Mouse (Mus musculus) c-Kit-positive CD71-positive TER-119-positive erythroid progenitor cells, embryonic 14.5 days (primary cell): ENCODE data around the gene Ncan.
"Not testable (repeated sequence)": the region's sequence is repeated elsewhere in the genome, so short reads cannot be mapped to it uniquely, and the experiment has no call there.

Experiments used
- DNase-seq: peaks from one replicate; pipeline ENCODE4 v3.0.0-alpha.2; 2013; ENCODE audit warnings: low spot score

Gene Ncan

GRCm38 (mm10) chr8:70084191-70085065 lies 36.2 kb downstream of the Ncan start:
- no peak for DNase-seq

- no peak for DNase-seq
These were observed 37.4 kb downstream of the Ncan start, which contains the start of gene Hapln4 for GRCm38 (mm10) chr8:70083285-70083684. Gene Hapln4, plus strand, starts transcription at chr8:70083457.

- no peak for DNase-seq
These were observed 38.7 kb downstream of the Ncan start for GRCm38 (mm10) chr8:70081976-70082375.

GRCm38 (mm10) chr8:70073682-70074081 lies 47.0 kb downstream of the Ncan start:
- no peak for DNase-seq

DNA sequence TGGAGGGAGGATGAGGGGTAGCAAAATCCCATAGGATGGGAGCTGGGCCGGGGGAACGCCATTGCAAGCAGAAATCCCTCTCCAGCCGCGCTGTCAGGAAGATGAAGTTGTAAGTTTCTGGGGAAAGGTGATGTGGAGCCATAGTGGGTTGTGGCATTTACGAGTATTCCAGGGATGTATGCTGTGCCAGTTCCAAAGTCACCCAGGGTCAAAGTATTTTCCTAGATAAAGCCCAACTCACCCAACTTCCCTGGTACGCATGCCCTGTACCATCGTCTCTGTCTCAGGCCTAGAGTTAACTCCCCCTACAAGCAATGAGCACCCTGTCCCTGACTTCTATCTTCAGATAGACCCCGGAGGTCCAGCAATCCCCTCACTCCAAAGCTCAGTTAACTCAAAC lies 47.6 kb downstream of the Ncan start:
- no peak for DNase-seq

DNA sequence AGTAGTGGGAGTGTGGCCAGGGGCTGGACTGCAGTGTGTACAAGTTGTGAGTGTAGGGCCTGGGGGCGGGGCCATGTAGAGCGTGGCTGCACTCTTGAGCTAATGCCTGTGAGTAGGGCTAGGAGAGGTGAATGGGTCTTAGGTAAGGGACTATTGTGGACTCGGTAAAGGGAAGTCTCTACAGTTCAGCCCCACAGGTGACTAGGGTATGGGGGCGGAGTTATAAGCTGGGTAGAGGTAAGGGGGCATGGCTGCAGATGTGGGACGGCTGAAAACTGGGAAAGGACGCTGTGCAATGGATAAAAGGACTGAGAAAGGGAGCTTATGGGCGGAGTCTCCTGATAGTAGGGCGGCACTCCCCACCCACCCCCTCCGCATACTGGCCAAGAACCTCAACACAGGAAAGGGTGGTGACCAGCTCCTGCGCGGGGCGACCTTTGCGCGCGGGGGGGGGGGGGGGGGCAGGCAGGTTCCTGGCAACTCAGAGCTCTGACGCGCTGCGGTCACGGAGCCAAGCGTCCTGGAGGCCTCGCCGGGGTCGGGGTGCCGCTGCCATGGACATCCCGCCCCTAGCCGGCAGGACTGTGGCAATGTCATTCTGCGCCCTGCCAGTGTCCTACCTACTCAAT lies 48.1 kb downstream of the Ncan start, which contains the start of gene Tm6sf2:
Tm6sf2 (plus strand) TSS at position 484 of the 629 bp plus-strand sequence.
- DNase-seq: peak; percentile 21

DNA sequence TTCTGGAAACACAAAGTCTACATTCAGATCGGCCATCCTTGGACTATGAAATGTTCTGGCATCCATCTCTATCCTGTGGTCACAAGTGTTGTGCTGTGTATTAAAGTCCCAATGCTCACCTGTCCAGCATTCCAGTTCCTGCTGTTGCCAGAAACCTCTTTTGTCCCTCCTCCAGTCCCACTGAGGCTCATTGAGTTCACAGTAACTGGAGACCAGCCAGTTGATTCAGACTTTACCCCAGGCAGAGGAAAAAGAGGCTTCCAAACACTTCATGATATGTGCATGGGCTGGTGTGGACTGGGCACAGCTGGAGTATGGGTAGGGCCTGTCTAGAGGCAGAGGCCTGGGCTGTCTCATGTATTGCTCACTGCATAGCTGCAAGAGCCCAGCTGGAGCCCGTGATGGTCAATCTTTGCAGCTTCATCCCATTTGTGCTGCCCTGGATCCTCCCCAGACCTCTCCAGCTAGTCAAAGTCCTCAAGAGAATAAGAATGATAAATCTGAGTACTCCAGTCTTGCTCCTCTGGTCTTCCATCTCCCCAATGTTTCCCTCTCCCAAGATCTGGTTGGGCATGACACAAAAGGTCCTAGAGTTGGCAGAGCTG lies 48.7 kb downstream of the Ncan start:
- no peak for DNase-seq

- no peak for DNase-seq
These were observed 63.0 kb downstream of the Ncan start for GRCm38 (mm10) chr8:70057721-70058120.

DNA sequence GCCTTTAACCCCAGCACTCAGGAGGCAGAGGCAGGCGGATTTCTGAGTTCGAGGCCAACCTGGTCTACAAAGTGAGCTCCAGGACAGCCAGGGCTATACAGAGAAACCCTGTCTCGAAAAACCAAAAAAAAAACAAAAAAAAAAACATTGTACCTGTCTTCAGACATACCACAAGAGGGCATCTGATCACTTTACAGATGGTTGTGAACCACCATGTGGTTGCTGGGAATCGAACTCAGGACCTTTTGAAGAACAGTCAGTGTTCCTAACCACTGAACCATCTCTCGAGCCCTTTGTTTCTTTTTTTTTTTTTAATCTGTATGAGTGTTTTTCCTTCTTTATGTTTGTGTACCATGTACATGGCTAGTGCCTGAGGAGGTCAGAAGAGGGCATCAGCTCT lies 70.2 kb downstream of the Ncan start:
- DNase-seq: not testable (repeated sequence)

DNA sequence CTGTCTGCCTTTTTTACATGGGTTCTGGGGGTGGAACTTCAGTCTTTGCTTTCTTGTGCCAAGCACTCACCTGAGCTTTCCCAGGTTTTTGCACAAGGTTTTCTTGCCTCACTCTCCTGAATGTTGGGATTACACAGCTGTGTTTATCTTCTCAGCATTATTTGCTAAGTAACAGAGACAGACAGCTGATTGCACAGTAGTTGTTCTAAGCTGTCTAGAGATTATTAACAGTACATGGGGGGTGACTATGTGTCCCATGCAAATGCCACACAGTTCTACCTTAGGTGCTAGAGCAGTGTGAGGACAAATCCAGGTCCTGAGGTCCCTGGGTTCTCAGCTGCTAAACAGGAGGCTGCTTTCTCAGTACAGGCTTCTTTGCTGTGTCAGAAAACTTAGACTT lies 71.0 kb downstream of the Ncan start:
- DNase-seq: no peak

DNA sequence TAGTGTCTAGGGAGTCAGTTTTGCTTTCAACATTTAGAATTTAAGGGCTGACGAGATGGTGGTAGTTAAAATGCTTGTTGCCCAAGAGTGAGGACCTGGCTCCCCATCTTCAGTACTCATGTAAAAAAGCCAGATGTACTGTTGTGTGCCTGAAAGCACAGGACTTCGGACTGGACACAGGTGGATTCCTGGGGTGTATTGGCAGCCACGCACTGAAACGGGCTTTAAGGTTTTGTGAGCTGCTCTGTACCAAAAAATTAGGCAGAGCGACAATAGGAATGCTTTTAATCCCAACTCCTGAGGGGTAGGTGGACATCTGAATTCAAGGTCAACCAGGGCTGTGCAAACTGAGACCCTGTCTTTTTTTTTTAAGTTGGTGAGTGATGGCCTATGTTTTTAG lies 76.7 kb downstream of the Ncan start:
- no peak for DNase-seq
